In the genomic region with DNA sequence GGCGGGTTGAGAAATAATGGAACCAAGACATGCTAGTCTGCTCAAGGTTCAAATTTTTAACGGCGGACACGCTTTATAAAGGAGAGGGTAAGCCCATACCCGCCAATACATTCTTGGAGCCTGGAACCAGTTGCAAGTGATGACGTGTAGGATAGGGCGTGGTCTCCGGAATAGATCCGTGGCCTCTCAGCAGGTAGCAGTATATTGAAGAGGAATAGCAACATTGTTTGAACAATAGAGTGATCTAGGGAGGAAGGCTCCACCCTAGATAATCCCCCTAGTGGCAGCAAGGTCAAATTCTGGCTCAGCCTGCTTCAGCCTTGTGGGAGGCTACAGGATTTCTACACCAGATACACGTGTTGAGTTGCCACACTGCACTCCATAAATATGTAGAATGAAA, we compare ENCODE assay signal across 25 mouse cellular contexts. TPM values are rescaled to one million over a fixed set of nuclear protein-coding genes. Genes with fewer than 3 reads are reported as not detected.
DNase-seq lines count a peak whose midpoint lies in the region; ATAC-seq and TF ChIP-seq lines count a peak whose summit lies in the region.
"Had no signal": no experiment of that assay in that cellular context is flagged by ENCODE, and none has a peak within 500 bp of the region (broad histone marks: within the 10 kb centered on the region; RNA-seq: fewer than 3 reads in every experiment).

No protein-coding gene starts in this region.

- no peak overlapping the region for H3K9ac ChIP-seq in liver, embryonic 15.5 days
- no peak overlapping the region for H3K9ac ChIP-seq in liver, embryonic 12.5 days
- no peak overlapping the region for H3K9ac ChIP-seq in MEL (ENCODE audit: control insufficient read depth, low read depth, low read length, poor library complexity, severe bottlenecking)
- H3K9ac ChIP-seq: forebrain, embryonic 15.5 days; lung, embryonic 15.5 days had no signal

- peak in 2 of 3 experiments; percentile 11 to 16; a peak in 1 of 6 replicates for TF ChIP-seq CTCF in MEL (IDR thresholded peaks at IDR 0.05 in 2 of 3, conservative IDR thresholded peaks at IDR 0.05 in 1 of 3; ENCODE audit: control insufficient read depth in 1 of 3, insufficient read depth in 1 of 3, low read depth in 2 of 3, low read length in 3 of 3, poor library complexity in 1 of 3, severe bottlenecking in 1 of 3)

- no peak for TF ChIP-seq RAD21 in MEL (IDR thresholded peaks at IDR 0.05; ENCODE audit: low read depth, low read length)

- TF ChIP-seq EP300 in MEL (IDR thresholded peaks at IDR 0.05; ENCODE audit: low read depth in 1 of 2, low read length in 2 of 2) = no peak

- no peaks in the 10 kb centered on the region for H3K4me1 ChIP-seq in liver, embryonic 15.5 days (replicated peaks)
- no peaks in the 10 kb centered on the region for H3K4me1 ChIP-seq in liver, embryonic 12.5 days
- no peaks in the 10 kb centered on the region for H3K4me1 ChIP-seq in MEL (ENCODE audit: control insufficient read depth in 1 of 2, insufficient read depth in 2 of 2, low read length in 2 of 2)
- H3K4me1 ChIP-seq: forebrain, embryonic 15.5 days had no signal

- H3K4me2 ChIP-seq in liver, embryonic 15.5 days = no peak overlapping the region
- no peak overlapping the region for H3K4me2 ChIP-seq in liver, embryonic 12.5 days
- H3K4me2 ChIP-seq: forebrain, embryonic 15.5 days; lung, embryonic 15.5 days had no signal

- TF ChIP-seq POLR2A in MEL (IDR thresholded peaks at IDR 0.05; ENCODE audit: control insufficient read depth in 1 of 2, insufficient read depth in 1 of 2, low read depth in 1 of 2, low read length in 2 of 2, poor library complexity in 1 of 2) = no peak

- DNase-seq in 416B (ENCODE audit: low read depth) (peak; percentile 35), MEL (ENCODE audit: low read depth, low spot score) (no peak)
- peak; percentile 26 for DNase-seq in lung, postnatal 36 days
- no peak for DNase-seq in urinary bladder, adult 2 months (ENCODE audit: low spot score)
- no peak for DNase-seq in kidney, adult 18-20 months
- DNase-seq: adrenal gland, adult 8-10 months; cerebellum, adult 2 months; heart, postnatal 4 days; kidney, postnatal 14 days; midbrain, embryonic 14.5 days; retina, postnatal 1 day; right cerebral cortex, postnatal 4 days had no signal

- H3K9me3 ChIP-seq in liver, embryonic 15.5 days (replicated peaks) = no peaks in the 10 kb centered on the region
- no peaks in the 10 kb centered on the region for H3K9me3 ChIP-seq in liver, embryonic 12.5 days (replicated peaks)
- H3K9me3 ChIP-seq in MEL (replicated peaks; ENCODE audit: insufficient read depth, low read length) = no peaks in the 10 kb centered on the region
- H3K9me3 ChIP-seq: forebrain, embryonic 15.5 days; lung, embryonic 15.5 days had no signal

- ATAC-seq in liver, embryonic 15.5 days (ENCODE audit: insufficient read depth) = peak; percentile 11; the same call in 1 of the 2 replicates
- no peak for ATAC-seq in liver, embryonic 12.5 days
- ATAC-seq: forebrain, embryonic 15.5 days; hindbrain, embryonic 16.5 days; intestine, postnatal 0 days had no signal

- 66% methylated on average over 10 of the region's 10 CpGs for WGBS in liver, embryonic 15.5 days (ENCODE audit: insufficient replicate concordance)
- 60% methylated on average over 10 of the region's 10 CpGs for WGBS in liver, embryonic 12.5 days (ENCODE audit: insufficient replicate concordance)

- no peaks in the 10 kb centered on the region for H3K79me2 ChIP-seq in MEL (ENCODE audit: control insufficient read depth, insufficient read depth, low read length, poor library complexity)

- H3K4me3 ChIP-seq in liver, embryonic 15.5 days (replicated peaks) = no peak overlapping the region
- H3K4me3 ChIP-seq in liver, embryonic 12.5 days = no peak overlapping the region
- H3K4me3 ChIP-seq in MEL (ENCODE audit: control insufficient read depth in 1 of 2, insufficient read depth in 1 of 2, low read depth in 2 of 2, low read length in 2 of 2) = no peak overlapping the region
- H3K4me3 ChIP-seq: erythroblast, embryonic 14.5 days; forebrain, embryonic 15.5 days; lung, embryonic 15.5 days had no signal

- no peak overlapping the region for H3K27ac ChIP-seq in liver, embryonic 15.5 days (replicated peaks)
- no peak overlapping the region for H3K27ac ChIP-seq in liver, embryonic 12.5 days
- no peak overlapping the region for H3K27ac ChIP-seq in MEL (ENCODE audit: control insufficient read depth, low read depth, low read length)
- H3K27ac ChIP-seq: forebrain, embryonic 15.5 days; lung, embryonic 15.5 days had no signal

- no peaks in the 10 kb centered on the region for H3K36me3 ChIP-seq in liver, embryonic 15.5 days (replicated peaks)
- no peaks in the 10 kb centered on the region for H3K36me3 ChIP-seq in liver, embryonic 12.5 days
- no peaks in the 10 kb centered on the region for H3K36me3 ChIP-seq in MEL (ENCODE audit: control insufficient read depth in 1 of 2, insufficient read depth in 2 of 2, low read length in 2 of 2)
- H3K36me3 ChIP-seq: forebrain, embryonic 15.5 days; G1E; lung, embryonic 15.5 days had no signal

- no peaks in the 10 kb centered on the region for H3K27me3 ChIP-seq in liver, embryonic 15.5 days
- H3K27me3 ChIP-seq in liver, embryonic 12.5 days (replicated peaks) = no peaks in the 10 kb centered on the region
- peaks cover 0 to 4% of the 10 kb centered on the region in 2 experiments; a peak in 2 of 4 replicates for H3K27me3 ChIP-seq in MEL (ENCODE audit: control insufficient read depth in 1 of 2, insufficient read depth in 2 of 2, low read length in 2 of 2)
- H3K27me3 ChIP-seq: forebrain, embryonic 15.5 days; lung, embryonic 15.5 days had no signal

TF ChIP-seq in MEL, 35 proteins besides CTCF, POLR2A, EP300 and RAD21:
- TF ChIP-seq HCFC1 (IDR thresholded peaks at IDR 0.05; ENCODE audit: low read depth, low read length) (no peak), MYB (IDR thresholded peaks at IDR 0.05; ENCODE audit: low read depth, low read length) (no peak), ELF1 (IDR thresholded peaks at IDR 0.05; ENCODE audit: low read depth, low read length) (no peak), MAZ (IDR thresholded peaks at IDR 0.05; ENCODE audit: low read depth, low read length) (no peak), E2F4 (IDR thresholded peaks at IDR 0.05; ENCODE audit: borderline replicate concordance, low read depth, low read length) (no peak), TBP (IDR thresholded peaks at IDR 0.05; ENCODE audit: low read depth, low read length) (no peak), GATA1 (IDR thresholded peaks at IDR 0.05; ENCODE audit: low read depth, low read length) (no peak), JUND (IDR thresholded peaks at IDR 0.05; ENCODE audit: low read depth, low read length) (no peak), CHD1 (IDR thresholded peaks at IDR 0.05; ENCODE audit: low read depth, low read length) (no peak), POLR2AphosphoS5 (IDR thresholded peaks at IDR 0.05; ENCODE audit: borderline replicate concordance, low read depth, low read length) (no peak), POLR2AphosphoS2 (IDR thresholded peaks at IDR 0.05; ENCODE audit: low read length) (no peak), TAL1 (IDR thresholded peaks at IDR 0.05; ENCODE audit: low read length) (no peak), ETS1 (IDR thresholded peaks at IDR 0.05; ENCODE audit: low read depth, low read length) (no peak), ZMIZ1 (IDR thresholded peaks at IDR 0.05; ENCODE audit: low read depth, low read length) (no peak), ZC3H11A (IDR thresholded peaks at IDR 0.05; ENCODE audit: low read depth, low read length) (no peak), ZNF384 (IDR thresholded peaks at IDR 0.05; ENCODE audit: low read depth, low read length) (no peak)

RNA-seq across cellular contexts. Expression of gene Cln5, which starts 10.5 kb away (rescaled TPM):
- 18.0 and 18.1 TPM in 2 replicates for polyA plus RNA-seq in liver, embryonic 15.5 days (2015; fragmentation: Nextera tagmentation; extraction: Ambion mirVana)
- 23.2 and 23.9 TPM in 2 replicates for polyA plus RNA-seq in liver, embryonic 12.5 days (2016; fragmentation: Nextera tagmentation; extraction: Ambion mirVana)
- total RNA-seq in MEL (2012; rRNA removed) = 12.1 and 12.3 TPM in 2 replicates
- polyA plus RNA-seq in MEL (2012; ENCODE audit: insufficient read depth in 1 of 2, insufficient read length in 2 of 2, low read depth in 1 of 2, low replicate concordance in 2 of 2, missing spikeins in 1 of 2) = 10 to 100 TPM; 15.9 to 99.4 TPM
- polyA plus RNA-seq in urinary bladder, adult 2 months (2012; rRNA removed) = 23.5 and 23.6 TPM in 2 replicates

RNA-seq across cellular contexts. Expression of gene Acod1, which starts 12.7 kb away (rescaled TPM):
- 0.03 and 0.06 TPM in 2 replicates for polyA plus RNA-seq in liver, embryonic 15.5 days (2015; fragmentation: Nextera tagmentation; extraction: Ambion mirVana)
- 0.10 and 0.12 TPM in 2 replicates for polyA plus RNA-seq in liver, embryonic 12.5 days (2016; fragmentation: Nextera tagmentation; extraction: Ambion mirVana)
- total RNA-seq in MEL (2012; rRNA removed) = not detected in 2 replicates
- not detected for polyA plus RNA-seq in MEL (2012; ENCODE audit: insufficient read depth in 1 of 2, insufficient read length in 2 of 2, low read depth in 1 of 2, low replicate concordance in 2 of 2, missing spikeins in 1 of 2)
- polyA plus RNA-seq in urinary bladder, adult 2 months (2012; rRNA removed) = 0.08 and 0.13 TPM in 2 replicates
- total RNA-seq: heart, postnatal 4 days; layer of hippocampus, postnatal 10 days; left cerebral cortex, postnatal 25 days had no signal
- polyA plus RNA-seq: C2C12; embryonic facial prominence, embryonic 11.5 days; erythroblast, embryonic 14.5 days; forebrain, embryonic 15.5 days; G1E; heart, embryonic 14.5 days; hindbrain, embryonic 16.5 days; intestine, postnatal 0 days; lung, embryonic 15.5 days had no signal

RNA-seq across cellular contexts. Expression of gene Fbxl3, which starts 39.9 kb away (rescaled TPM):
- polyA plus RNA-seq in liver, embryonic 15.5 days (2015; fragmentation: Nextera tagmentation; extraction: Ambion mirVana) = 12.7 and 13.7 TPM in 2 replicates
- 14.7 and 16.4 TPM in 2 replicates for polyA plus RNA-seq in liver, embryonic 12.5 days (2016; fragmentation: Nextera tagmentation; extraction: Ambion mirVana)
- 14.6 and 15.0 TPM in 2 replicates for total RNA-seq in MEL (2012; rRNA removed)
- 10 to 100 TPM in 1 of 2 experiments, not detected in 1; 28.4 TPM for polyA plus RNA-seq in MEL (2012; ENCODE audit: insufficient read depth in 1 of 2, insufficient read length in 2 of 2, low read depth in 1 of 2, low replicate concordance in 2 of 2, missing spikeins in 1 of 2)
- polyA plus RNA-seq in urinary bladder, adult 2 months (2012; rRNA removed) = 78.0 and 82.6 TPM in 2 replicates

Comparison
In these comparisons a context has a peak if more than half of its experiments do, and no peak if none do; other contexts are left out.
1. DNase-seq: peak in 416B (single experiment) and lung, postnatal 36 days (single experiment); none in MEL (single experiment), urinary bladder, adult 2 months (single experiment) and kidney, adult 18-20 months (single experiment).